Mouse (Mus musculus) heart, adult 2 months (tissue): Measurements from ENCODE around the gene Brpf3.

ENCODE experiments used
- CTCF ChIP-seq: fragments of 200-600 bp; IDR thresholded peaks from 2 replicates; pipeline ENCODE4 v1.8.1; 2022; ENCODE audit warnings: antibody characterized with exemption, mild to moderate bottlenecking, moderate library complexity
- EP300 ChIP-seq: fragments of 200-500 bp; IDR thresholded peaks from 2 replicates; pipeline ENCODE4 v1.6.1; 2011; ENCODE audit warnings: low read depth, low read length, control low read depth; ENCODE audit not compliant: insufficient read depth
- POLR2A ChIP-seq: fragments of 200-500 bp; IDR thresholded peaks from 2 replicates; pipeline ENCODE4 v1.6.1; 2011; ENCODE audit warnings: mild to moderate bottlenecking, low read depth, low read length, control low read depth; ENCODE audit not compliant: insufficient read depth

DNA sequence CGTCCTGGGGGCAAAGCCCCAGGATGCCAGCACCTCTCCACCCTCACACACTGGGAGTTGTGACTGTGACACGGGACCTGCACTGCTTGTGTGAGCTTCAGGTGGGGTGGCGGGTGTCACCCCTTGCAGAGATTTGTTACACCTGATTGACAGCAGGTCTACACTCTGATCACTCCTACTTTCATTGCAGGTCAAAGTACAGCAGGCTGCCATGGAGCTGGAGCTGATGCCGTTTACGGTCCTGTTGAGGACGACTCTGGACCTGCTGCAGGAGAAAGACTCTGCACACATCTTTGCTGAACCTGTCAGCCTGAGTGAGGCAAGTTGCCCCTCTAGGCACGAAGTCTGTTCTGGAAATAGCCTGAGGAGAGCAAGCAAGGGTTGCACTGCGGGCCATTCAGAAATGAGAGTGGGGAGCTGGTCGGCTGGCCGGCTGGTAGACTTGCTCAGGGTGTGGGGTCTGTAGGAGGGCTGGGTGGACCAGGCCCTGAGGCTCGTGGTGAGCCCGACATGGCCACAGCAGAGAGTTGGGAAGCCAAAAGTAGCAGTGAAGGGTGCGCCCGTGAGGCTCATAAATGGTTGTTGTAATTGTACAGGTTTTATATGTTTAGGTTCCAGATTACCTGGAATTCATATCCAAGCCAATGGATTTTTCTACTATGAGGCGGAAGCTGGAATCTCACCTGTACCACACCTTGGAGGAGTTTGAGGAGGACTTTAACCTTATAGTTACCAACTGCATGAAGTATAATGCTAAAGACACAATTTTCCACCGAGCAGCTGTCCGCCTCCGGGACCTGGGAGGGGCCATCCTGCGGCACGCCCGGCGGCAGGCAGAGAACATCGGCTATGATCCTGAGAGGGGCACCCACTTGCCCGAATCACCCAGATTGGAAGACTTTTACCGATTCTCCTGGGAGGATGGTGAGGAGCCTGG, 16.3 kb downstream of the Brpf3 start:
- no peak for TF ChIP-seq CTCF
- TF ChIP-seq POLR2A = no peak
- no peak for TF ChIP-seq EP300
